Mouse (Mus musculus): ENCODE measurements around the gene Actl11. TPM values are rescaled to one million over a fixed set of nuclear protein-coding genes. Genes with fewer than 3 reads are reported as not detected.

Actl11 gene
- total RNA-seq (2023), result not detected

GRCm38 (mm10) chr9:107928169-107928568 lies at the start of gene Actl11:
TSS of gene Actl11 (plus strand) at chr9:107928469.

GRCm38 (mm10) chr9:107887804-107888266 lies 40.4 kb upstream of the Actl11 start, which contains the start of gene Mon1a:
TSS of gene Mon1a (plus strand) at chr9:107888151.

GRCm38 (mm10) chr9:107906252-107906966 lies 21.9 kb upstream of the Actl11 start, which contains the start of gene Mst1r:
TSS of gene Mst1r (plus strand) at chr9:107906873.

GRCm38 (mm10) chr9:107935374-107935773 lies 7.1 kb downstream of the Actl11 start, which contains the start of gene Camkv:
TSS of gene Camkv (plus strand) at chr9:107935674.

GRCm38 (mm10) chr9:107949922-107950235 lies 21.6 kb downstream of the Actl11 start, which contains the start of gene Traip:
TSS of gene Traip (plus strand) at chr9:107950136.

GRCm38 (mm10) chr9:107975399-107976386 lies 47.4 kb downstream of the Actl11 start, which contains the start of gene Uba7:
TSS of gene Uba7 (plus strand) at chr9:107975505.

Other genes with a start within 250 kb of the Actl11 start
- gene Gnat1, start 248.8 kb upstream of the Actl11 start, total RNA-seq (2023), result 1 to 10 TPM; 1.3 to 2.2 TPM
- not detected for gene Sema3f, start 218.0 kb upstream of the Actl11 start, total RNA-seq (2023)
- 100 to 1,000 TPM; 261 to 285 TPM for gene Rbm5, start 157.5 kb upstream of the Actl11 start, total RNA-seq (2023)
- gene Rbm6, start 55.2 kb upstream of the Actl11 start, total RNA-seq (2023), result 100 to 1,000 TPM; 129 to 140 TPM
- gene Mon1a, start 40.3 kb upstream of the Actl11 start, total RNA-seq (2023), result 10 to 100 TPM; 17.0 to 19.9 TPM
- gene Mst1r, start 21.6 kb upstream of the Actl11 start, total RNA-seq (2023), result 1 to 10 TPM in 1 of 2 experiments, not detected in 1; 1.5 TPM
- not detected for gene Camkv, start 7.2 kb downstream of the Actl11 start, total RNA-seq (2023)
- 10 to 100 TPM in 1 of 2 experiments, 1 to 10 TPM in 1; 9.4 to 14.3 TPM for gene Traip, start 21.7 kb downstream of the Actl11 start, total RNA-seq (2023)
- 100 to 1,000 TPM; 189 to 213 TPM for gene Uba7, start 47.0 kb downstream of the Actl11 start, total RNA-seq (2023)
- gene Gm20661, start 54.6 kb downstream of the Actl11 start, total RNA-seq (2023), result under 1 TPM in 1 of 2 experiments, not detected in 1; 0.89 TPM
- gene Inka1, start 57.4 kb downstream of the Actl11 start, total RNA-seq (2023), result 1 to 10 TPM; 1.3 to 3.3 TPM
- gene Cdhr4, start 64.0 kb downstream of the Actl11 start, total RNA-seq (2023), result 1 to 10 TPM; 2.6 to 4.2 TPM
- under 1 TPM in 1 of 2 experiments, not detected in 1; 0.35 TPM for gene Gm20662, start 67.9 kb downstream of the Actl11 start, total RNA-seq (2023)
- gene Ip6k1, start 74.0 kb downstream of the Actl11 start, total RNA-seq (2023), result 100 to 1,000 TPM; 141 to 144 TPM
- gene Gmppb, start 120.8 kb downstream of the Actl11 start, total RNA-seq (2023), result 10 to 100 TPM; 18.2 to 19.6 TPM
- 1 to 10 TPM; 6.5 to 7.5 TPM for gene Amigo3, start 124.7 kb downstream of the Actl11 start, total RNA-seq (2023)
- gene Mst1, start 152.0 kb downstream of the Actl11 start, total RNA-seq (2023), result under 1 TPM; 0.23 to 0.50 TPM
- 100 to 1,000 TPM; 181 to 188 TPM for gene Rnf123, start 154.9 kb downstream of the Actl11 start, total RNA-seq (2023)
- 100 to 1,000 TPM; 105 to 120 TPM for gene Apeh, start 166.1 kb downstream of the Actl11 start, total RNA-seq (2023)

All from T-cell, adult 66 days (primary cell).